In genomic region chr4:66403708-66404200, GRCm38 (mm10) we compare ENCODE assay signal across 7 mouse cellular contexts. TPM values are rescaled to one million over a fixed set of nuclear protein-coding genes. Genes with fewer than 3 reads are reported as not detected.
DNase-seq lines count a peak whose midpoint lies in the region; ATAC-seq lines count a peak whose summit lies in the region.

No protein-coding gene starts in this region.

- no peak overlapping the region for H3K27ac ChIP-seq in heart, embryonic 13.5 days (replicated peaks)
- peak overlapping the region; percentile 86 for H3K27ac ChIP-seq in midbrain, embryonic 14.5 days (replicated peaks; ENCODE audit: low read depth, low read length)

- intact Hi-C loops in left cerebral cortex, postnatal 25 days (cut with DNase I): loop anchor here (2.0 to 10.0 kb wide), 5 partner anchors 181 to 797 kb away; no protein-coding TSS in a partner anchor

- H3K36me3 ChIP-seq in megakaryocyte, embryonic 14.5 days (replicated peaks; ENCODE audit: low read length): no peaks in the 10 kb centered on the region
- no peaks in the 10 kb centered on the region for H3K36me3 ChIP-seq in heart, embryonic 13.5 days
- no peaks in the 10 kb centered on the region for H3K36me3 ChIP-seq in midbrain, embryonic 14.5 days (ENCODE audit: control insufficient read depth, insufficient read depth, low read length)

- peak; percentile 78 to 85 for DNase-seq in cerebellum, postnatal 14 days
- DNase-seq in left cerebral cortex, postnatal 25 days (ENCODE audit: low spot score in 2 of 2): peak; percentile 10 to 53
- peak; percentile 71 for DNase-seq in midbrain, embryonic 14.5 days
- DNase-seq in thymus, postnatal 0 days (ENCODE audit: low spot score): no peak

- H3K4me1 ChIP-seq in megakaryocyte, embryonic 14.5 days: no peaks in the 10 kb centered on the region
- H3K4me1 ChIP-seq in heart, embryonic 13.5 days: peaks cover 14% of the 10 kb centered on the region
- H3K4me1 ChIP-seq in midbrain, embryonic 14.5 days (ENCODE audit: control insufficient read depth, insufficient read depth, low read length): peaks cover 13% of the 10 kb centered on the region; the same call in 1 of the 2 replicates

- H3K27me3 ChIP-seq in megakaryocyte, embryonic 14.5 days (replicated peaks): peaks cover 42% of the 10 kb centered on the region
- peaks cover 77% of the 10 kb centered on the region for H3K27me3 ChIP-seq in heart, embryonic 13.5 days (replicated peaks)
- no peaks in the 10 kb centered on the region; the same call in 1 of the 2 replicates for H3K27me3 ChIP-seq in midbrain, embryonic 14.5 days (ENCODE audit: control insufficient read depth, insufficient read depth, low read length)

- H3K4me3 ChIP-seq in megakaryocyte, embryonic 14.5 days (replicated peaks): peak overlapping the region; percentile 51
- H3K4me3 ChIP-seq in heart, embryonic 13.5 days: peak overlapping the region; percentile 78
- peak overlapping the region; percentile 79 for H3K4me3 ChIP-seq in midbrain, embryonic 14.5 days (replicated peaks; ENCODE audit: low read depth, low read length)

- WGBS in heart, embryonic 13.5 days: 1% methylated on average over 44 of the region's 51 CpGs
- WGBS in midbrain, embryonic 14.5 days: under 1% methylated on average over 51 of the region's 51 CpGs

- no peaks in the 10 kb centered on the region for H3K9me3 ChIP-seq in megakaryocyte, embryonic 14.5 days
- H3K9me3 ChIP-seq in heart, embryonic 13.5 days: no peaks in the 10 kb centered on the region
- no peaks in the 10 kb centered on the region for H3K9me3 ChIP-seq in midbrain, embryonic 14.5 days (ENCODE audit: control insufficient read depth, low read length)

- no peak for ATAC-seq in megakaryocyte, adult 5-6 weeks (ENCODE audit: poor library complexity, severe bottlenecking)
- ATAC-seq in heart, embryonic 13.5 days (ENCODE audit: extremely low read depth, insufficient number of reproducible peaks, low FRiP score, low TSS enrichment): no peak
- ATAC-seq in midbrain, embryonic 14.5 days (ENCODE audit: low FRiP score, low TSS enrichment): peak; percentile 63

- H3K9ac ChIP-seq in heart, embryonic 13.5 days: peak overlapping the region; percentile 79
- H3K9ac ChIP-seq in midbrain, embryonic 14.5 days (replicated peaks; ENCODE audit: low read length): peak overlapping the region; percentile 92

- peak overlapping the region; percentile 99 for H3K4me2 ChIP-seq in heart, embryonic 13.5 days
- H3K4me2 ChIP-seq in midbrain, embryonic 14.5 days (ENCODE audit: low read length): peak overlapping the region; percentile 88

RNA-seq across cellular contexts. Expression of gene Astn2, which starts 0.7 kb away (rescaled TPM):
- polyA plus RNA-seq in megakaryocyte, embryonic 14.5 days (2012; ENCODE audit: insufficient read depth, low replicate concordance): not detected in 2 replicates
- 0.09 TPM in 1 of 2 replicates, not detected in the other for total RNA-seq in megakaryocyte, adult 5-6 weeks (2015)
- not detected in 2 replicates for total RNA-seq in megakaryocyte, adult 5-6 weeks (2017)
- 0.22 and 0.24 TPM in 2 replicates for polyA plus RNA-seq in heart, embryonic 13.5 days (2015; fragmentation: Nextera tagmentation; extraction: Ambion mirVana)
- total RNA-seq in left cerebral cortex, postnatal 25 days (2021): 10 to 100 TPM; 40.9 to 42.9 TPM
- polyA plus RNA-seq in midbrain, embryonic 14.5 days (2014; fragmentation: Nextera tagmentation; extraction: Ambion mirVana): 4.4 and 4.8 TPM in 2 replicates
- polyA plus RNA-seq in thymus, postnatal 0 days (2015; fragmentation: Nextera tagmentation; extraction: Ambion mirVana): 0.18 and 0.20 TPM in 2 replicates
